Mouse (Mus musculus): ENCODE results near the gene Orai3.

DNA sequence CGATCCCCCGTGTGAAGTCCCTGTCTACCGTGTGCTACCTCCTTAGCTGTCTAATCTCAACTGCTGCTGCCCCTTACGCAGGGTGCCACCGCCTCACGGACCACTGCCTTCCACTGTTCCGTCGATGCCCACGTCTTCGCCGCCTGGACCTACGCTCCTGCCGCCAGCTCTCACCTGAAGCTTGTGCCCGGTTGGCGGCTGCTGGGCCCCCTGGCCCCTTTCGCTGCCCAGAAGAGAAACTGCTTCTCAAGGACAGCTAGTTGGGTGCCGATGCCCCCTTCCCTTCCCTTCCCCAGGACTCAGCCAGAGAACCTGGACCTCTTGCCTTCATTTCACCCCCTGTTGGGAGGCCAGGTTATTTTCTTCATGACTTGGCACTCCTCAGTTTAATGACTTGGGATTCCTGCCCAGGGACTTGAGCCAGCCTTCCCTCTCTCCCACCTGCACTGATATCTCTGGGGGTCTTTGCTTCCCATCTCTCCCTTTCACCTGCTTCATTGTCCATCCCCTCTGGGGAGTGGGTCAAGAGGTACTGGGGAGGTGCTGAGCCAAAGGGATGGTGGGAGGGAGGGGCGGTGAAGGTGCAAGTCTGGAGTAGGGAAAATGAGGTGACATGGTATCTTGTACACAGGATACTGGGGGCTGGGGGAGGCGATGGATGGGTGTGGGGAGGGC, 1.8 kb upstream of the Orai3 start:
- TF ChIP-seq POLR2A (IDR thresholded peaks at IDR 0.05; ENCODE audit: extremely low read depth, insufficient read depth, low read length) (no peak), CTCF (IDR thresholded peaks at IDR 0.05; ENCODE audit: low read depth, low read length) (no peak)
